Mouse (Mus musculus) thymus, postnatal 14 days (tissue): ENCODE results near the gene Mcemp1.

Experiments
- DNase-seq: peaks from one replicate; pipeline ENCODE4 v3.0.0; 2021

The Mcemp1 gene

DNA sequence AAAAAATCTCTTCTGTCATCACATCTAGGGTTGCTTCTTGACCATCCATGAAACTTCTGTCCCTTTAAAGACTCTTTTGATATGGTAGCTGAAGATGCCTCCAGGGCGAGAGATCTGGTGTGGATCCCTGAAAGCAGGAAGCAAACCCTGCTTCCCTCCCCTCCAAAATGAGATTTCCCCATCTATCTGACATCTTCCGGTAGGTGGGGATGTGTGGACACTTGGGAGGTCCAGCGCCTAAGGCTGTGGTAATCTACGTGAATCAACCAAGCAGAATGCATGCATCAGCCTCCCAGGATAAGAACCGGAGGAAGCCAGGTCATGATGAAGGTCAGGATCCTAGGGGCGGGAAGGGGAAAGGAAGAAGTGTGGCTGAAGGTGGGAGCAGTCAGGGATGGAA is at the start of gene Mcemp1:
TSS of gene Mcemp1 (plus strand) at position 248 of the 400 bp plus-strand sequence.
- no peak for DNase-seq

DNA sequence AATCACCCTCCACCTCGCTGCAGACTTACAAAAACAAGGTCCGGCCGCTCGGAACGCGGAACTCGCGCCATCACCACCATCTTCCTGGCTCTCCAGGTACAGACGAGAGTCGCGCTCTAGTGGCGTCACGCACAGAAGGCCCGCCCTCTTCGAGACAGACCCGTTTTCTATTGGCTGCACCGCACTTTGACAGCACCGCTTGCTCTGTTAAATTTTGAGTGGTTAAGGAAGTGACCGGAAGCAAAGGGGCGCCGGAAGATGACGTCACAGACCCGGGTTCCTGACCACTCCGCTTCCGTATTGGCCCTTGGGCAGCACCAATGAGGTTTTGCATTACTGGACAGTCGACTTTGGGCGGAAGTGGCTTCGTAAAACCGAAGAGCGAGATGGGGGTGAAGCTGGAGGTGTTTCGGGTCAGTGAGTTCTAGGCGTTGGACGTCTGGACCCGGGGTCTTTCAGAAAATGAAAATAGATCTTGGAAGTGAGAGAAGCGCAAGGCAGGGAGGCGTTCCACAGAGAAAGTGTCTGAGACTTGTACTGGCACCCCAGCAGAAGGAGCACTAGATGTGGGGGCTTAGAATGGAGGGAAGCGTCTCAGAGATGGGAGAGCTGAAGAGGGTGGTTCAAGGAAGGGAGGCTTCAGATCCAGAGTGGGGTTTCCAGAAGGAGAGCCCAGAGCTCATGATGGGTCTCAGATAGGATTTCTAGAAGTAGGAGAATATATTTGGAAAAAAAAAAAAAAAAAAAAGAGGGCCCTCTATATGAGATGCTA is 44.2 kb upstream of the Mcemp1 start, which contains the start of the genes Xab2 and Pet100:
TSS of gene Xab2 (minus strand) at position 118 of the 772 bp plus-strand sequence.
TSS of gene Pet100 (plus strand) at position 350 of the 772 bp plus-strand sequence.
- DNase-seq: peak; percentile 95

DNA sequence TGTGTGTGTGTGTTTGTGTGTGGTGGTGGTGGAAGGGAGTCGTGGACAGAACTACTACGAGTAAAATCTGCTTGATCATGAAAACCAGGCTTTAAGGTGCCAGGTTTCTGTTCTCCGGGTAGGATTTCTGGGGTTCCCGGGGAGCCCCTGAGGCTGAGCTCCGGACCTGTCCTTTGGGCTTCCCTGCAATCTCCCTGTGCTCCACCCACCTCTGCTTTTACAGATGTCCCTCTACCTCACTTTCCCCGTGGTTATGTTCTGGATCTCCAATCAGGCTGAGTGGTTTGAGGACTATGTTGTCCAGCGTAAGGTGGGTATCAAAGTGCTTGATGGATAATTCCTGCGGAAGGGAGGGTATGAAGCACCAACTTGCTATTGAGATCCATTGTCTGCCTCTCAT is 43.4 kb upstream of the Mcemp1 start:
- no peak for DNase-seq

DNA sequence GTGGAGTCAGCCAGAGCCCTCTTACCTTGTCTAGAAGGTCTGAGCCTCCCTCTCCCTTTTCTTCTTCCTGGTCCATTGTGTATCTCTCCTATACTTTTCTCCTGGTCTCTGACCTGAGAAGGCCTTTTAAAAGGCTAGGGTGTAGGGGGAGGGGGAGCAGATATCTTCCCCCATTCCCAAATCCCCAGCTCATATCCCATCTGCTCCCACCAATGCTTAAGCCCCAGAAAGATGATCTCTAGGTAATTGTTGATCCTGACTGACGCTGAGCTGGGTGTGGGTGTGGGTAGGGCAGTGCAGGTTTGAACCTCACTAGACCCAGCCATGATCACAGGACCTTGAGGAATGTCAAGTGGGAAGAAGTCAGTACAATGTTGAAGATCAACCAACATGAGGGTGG is 40.1 kb upstream of the Mcemp1 start, which contains the start of gene Pcp2:
TSS of gene Pcp2 (minus strand) at position 101 of the 400 bp plus-strand sequence.
- DNase-seq: no peak

DNA sequence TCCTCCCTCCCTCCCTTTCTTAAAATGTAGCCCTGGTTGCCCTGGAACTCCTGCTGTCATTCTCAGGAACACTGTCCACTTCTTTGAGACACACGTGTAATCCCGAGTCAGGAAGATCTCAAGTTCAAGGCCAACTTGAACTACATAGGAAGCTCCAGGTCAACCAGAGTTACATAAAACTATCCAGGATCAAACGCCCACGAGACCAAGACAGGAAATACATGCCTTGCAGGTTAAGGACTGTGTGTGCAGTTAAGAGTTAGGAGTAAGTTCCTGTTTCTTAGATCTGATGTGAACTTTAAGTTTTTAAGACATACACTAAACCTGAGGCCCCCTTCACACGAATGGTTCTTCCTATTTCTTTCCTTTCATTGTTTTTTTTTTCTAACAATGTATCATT is 38.6 kb upstream of the Mcemp1 start:
- no peak for DNase-seq

DNA sequence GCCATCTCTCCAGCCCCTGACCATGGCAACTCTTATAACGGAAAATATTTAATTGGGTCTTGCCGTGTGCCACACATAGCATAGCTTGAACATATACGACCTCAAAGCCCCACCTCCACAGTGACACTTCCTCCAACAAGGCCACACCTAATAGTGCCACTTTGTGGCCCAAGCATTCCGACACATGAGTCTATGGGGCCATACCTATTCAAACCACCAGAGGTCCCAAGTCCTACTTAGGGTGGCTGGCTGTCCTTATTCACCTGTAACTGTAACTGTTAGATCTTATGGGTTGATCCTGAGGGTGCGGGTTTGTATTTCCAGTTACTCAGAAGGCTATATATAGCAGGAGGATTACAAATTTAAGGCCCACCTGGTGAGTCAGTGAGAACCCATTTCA is 37.5 kb upstream of the Mcemp1 start:
- peak; percentile 46 for DNase-seq

DNA sequence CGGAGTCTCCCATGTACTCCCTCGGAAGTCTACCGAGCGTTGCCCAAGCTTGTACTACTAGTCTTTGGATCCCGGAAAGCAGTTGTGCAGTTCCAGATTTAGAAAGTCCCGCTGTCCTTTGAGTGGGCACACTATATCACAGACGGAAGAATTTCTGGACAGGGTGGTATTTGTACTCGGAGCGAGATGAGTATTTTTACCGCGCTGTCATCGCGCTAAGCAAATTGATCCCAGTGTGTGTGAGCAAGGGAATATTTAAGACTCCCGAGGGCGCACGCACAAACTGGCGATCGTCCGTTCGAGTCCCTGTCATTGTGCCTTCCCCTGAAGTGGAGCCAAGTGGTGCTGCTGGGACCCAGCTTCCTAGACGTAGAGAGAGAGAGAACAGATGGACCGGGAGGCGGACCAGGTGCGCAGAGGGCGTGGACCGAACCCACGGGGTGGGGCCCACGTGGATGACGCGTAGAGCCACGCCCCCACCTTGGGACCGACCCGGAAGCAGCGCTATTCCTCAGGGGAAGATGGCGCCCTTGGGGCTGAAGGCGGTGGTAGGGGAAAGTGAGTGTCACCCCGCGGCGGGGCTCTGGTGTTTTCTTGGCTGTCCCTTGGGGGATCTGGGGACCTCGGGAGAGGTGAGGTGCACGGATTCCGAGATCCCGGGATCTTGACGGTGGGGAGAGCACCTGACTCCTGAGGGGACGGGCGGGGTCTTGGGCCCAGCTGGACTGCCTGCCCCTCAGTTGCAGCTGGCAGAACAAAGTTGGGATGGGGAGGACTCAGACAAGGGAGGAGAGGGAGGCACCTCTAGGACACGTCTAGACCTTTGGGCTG is 34.7 kb upstream of the Mcemp1 start, which contains the start of gene Stxbp2:
TSS of gene Stxbp2 (plus strand) at position 309 of the 831 bp plus-strand sequence.
- DNase-seq: peak; percentile 92

DNA sequence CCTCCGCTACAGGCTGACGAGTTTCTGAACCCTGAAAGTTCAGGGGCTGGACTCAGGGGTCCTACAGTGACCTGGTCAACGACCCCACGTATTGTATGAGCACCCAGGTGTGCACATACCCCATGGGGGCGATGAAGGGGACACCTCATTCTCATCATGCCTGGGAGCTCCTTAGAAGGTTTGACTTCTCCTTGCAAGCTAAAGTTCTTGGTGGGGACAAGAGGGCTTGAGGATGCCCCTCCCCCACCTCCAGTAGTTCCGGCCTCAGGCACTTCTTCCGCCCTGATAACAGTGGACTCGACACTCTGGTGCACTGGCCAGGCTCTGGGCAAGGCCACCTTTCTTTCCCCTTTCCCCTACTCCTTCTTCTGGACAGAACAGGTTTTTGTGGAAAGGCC is 34.1 kb upstream of the Mcemp1 start:
- peak; percentile 37 for DNase-seq

DNA sequence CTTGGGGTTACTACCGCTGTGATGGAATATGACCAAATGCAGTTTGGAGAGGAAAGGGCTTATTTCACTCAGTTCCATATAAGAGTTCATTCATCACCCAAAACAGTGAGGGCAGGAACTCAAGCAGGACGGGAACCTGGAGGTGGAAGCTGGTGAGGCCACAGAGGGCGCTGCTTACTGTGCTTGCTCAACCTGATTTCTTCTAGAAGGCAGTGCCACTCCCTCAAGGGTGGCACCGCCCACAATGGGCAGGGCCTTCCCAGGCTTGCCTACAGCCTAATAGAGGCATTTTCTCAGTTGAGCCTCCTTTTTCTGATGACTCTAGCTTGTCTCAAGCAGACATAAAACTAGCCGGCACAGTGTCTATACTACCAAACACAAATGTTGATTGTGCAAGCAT is 19.8 kb upstream of the Mcemp1 start:
- peak; percentile 54 for DNase-seq

DNA sequence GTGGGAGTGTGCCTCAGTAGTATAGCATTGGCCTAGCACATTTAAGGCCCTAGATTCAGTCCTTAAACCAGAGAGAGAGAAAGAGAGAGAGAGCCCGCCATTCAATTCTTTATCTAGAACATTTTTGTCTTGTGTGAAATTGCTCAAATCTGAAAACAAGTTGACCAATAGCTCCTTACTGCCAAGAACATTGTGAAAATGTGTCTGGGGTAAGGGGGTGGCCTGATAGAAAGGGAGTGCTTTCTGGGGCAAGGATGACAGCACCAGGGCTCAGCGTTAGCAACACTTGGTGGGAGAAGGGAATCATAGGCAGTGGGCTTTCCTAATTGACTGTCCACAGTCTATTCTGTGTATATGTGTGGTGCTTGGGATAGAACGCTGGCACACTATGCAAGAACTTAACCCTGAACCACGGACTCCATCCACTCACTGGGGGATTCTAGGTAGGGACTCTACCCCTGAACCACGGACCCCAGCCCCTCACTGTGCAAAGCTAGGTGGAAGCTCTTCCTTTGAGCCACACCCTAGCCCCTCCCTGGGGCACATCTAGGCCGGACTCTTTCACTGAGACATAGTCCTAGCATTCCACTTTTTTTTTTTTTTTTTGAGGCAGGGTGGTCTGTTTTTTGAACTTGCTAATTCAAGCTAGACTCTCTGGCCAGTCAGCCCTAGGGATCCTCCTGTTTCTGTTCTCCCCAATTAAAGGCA is 18.6 kb upstream of the Mcemp1 start:
- DNase-seq: no peak

DNA sequence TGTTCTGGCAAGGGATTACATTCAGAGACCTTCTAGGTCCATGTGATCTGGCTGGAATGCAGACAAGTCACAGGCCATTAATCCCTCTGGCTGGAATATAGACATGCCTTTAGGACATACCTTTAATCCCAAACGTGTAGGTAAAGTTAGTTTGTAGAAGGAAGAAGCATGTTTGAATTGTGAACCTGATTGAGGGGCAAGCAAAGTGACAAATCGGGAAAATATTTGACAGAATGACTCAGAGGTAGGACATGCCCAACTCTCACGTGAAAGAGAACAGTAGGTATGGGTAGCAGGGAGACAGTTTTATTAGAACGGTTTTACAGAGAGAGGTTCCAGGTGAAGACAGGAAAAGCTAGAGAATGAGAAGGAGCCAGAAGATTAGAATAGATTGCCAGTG is 18.0 kb upstream of the Mcemp1 start:
- no peak for DNase-seq

DNA sequence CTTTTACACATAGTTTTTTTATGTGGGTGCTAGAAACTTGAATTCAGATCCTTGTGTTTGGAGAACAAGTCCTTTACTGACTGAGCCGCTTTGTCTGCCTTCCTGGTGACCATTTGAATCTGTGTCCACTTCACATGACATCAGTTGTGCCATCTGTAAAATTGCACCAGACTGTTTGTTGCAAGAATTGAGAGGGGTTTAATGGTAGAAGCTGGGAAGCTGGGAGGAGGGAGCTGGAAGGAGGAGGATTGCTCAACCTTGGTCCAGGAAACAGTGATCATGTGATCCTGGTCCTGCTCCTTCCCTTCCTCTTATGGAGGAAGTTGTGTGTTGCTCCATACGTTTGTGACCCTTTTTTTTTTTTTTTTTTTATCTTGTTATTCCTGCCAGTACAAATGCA is 17.3 kb upstream of the Mcemp1 start:
- no peak for DNase-seq

DNA sequence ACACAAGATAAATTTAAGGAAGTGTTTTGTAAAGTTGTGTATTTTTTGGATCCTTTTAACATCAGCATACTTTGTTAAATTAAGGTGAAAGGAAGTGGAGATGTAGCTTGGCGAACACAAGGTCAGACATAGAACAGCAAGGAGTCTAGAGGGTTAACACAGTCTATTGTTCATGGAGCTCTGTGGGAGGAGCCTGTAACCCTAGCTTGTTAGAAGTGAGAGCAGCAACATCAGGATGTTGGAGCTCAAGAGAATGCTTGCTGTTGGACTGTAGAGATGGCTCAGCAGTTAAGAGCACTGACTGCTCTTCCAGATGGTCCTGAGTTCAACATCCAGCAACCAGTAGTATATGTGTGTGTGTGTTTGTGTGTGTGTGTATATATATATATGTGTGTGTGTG is 16.6 kb upstream of the Mcemp1 start:
- no peak for DNase-seq

DNA sequence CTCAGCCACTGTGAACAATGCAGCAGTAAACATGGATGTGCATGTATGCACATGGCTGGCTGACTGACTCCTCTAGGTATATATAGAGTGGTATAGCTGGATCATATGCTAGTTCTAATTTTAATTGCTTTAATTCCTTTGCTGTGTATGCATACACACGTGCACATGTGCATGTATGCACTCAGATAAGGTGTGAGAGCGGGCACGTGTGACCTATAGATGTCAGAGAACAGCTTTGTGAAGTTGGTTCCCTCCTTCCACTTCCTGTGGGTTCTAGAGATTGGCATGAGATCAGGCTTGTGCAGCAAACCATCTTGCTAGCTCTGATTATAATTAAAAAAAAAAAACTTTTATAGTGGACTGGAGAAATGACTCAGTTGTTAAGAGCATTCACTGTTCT is 12.7 kb upstream of the Mcemp1 start:
- no peak for DNase-seq

DNA sequence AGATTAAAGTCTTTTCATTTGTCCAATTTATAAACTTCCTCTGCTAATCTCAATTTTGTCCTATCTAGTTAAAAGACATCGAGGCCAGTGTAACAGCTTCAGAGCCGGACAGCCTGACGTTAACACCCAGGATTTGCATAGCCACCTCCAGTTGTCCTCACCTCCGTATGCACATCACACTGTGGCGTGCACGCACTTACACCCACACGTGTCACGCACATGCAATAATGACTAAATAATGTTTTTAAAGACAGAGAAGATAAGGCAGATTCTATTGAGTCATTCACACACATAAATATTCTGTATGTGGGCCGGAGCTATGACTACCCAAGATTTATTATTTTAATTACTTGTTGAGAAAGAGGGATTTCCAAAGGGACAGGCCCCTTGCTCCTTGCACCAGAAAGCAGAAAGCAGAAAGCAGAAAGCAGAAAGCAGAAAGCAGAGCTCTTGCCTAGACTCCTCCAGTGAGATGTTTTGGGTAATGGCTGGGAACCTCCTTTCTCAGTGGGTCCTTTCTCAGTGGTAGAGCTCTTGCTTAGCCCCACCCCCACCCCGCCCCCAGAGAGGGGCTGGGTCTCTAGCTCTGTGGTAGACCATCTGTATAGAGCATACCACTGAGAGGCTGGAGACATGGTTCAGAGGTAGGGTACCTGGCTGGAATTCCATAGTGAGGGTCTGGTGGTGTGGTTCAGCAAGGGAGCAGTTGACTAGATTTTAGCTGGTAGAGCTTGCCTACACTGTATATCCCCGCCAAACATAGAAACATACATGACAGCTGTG is 10.6 kb upstream of the Mcemp1 start:
- no peak for DNase-seq

DNA sequence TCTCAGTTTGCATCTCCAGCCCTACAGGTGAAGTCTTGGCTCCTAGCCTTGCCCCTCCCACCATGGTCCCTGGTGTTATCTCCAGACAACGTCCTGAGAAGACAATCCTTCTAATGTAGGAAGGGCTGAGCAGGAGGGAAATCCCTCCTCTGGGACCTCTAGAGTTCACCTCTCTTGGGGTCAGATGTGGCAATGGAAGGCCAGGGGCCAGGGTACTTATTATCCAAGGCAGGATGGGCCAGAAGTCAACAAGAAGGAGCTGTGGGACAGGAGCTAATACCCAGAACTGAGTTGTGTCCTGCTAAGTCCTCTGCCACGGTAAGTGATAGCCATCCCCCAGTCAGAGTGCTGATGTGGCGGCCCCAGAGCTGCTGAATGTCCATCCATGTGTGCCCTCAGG is 10.0 kb upstream of the Mcemp1 start, which contains the start of gene Retn:
TSS of gene Retn (plus strand) at position 245 of the 400 bp plus-strand sequence.
- DNase-seq: no peak

DNA sequence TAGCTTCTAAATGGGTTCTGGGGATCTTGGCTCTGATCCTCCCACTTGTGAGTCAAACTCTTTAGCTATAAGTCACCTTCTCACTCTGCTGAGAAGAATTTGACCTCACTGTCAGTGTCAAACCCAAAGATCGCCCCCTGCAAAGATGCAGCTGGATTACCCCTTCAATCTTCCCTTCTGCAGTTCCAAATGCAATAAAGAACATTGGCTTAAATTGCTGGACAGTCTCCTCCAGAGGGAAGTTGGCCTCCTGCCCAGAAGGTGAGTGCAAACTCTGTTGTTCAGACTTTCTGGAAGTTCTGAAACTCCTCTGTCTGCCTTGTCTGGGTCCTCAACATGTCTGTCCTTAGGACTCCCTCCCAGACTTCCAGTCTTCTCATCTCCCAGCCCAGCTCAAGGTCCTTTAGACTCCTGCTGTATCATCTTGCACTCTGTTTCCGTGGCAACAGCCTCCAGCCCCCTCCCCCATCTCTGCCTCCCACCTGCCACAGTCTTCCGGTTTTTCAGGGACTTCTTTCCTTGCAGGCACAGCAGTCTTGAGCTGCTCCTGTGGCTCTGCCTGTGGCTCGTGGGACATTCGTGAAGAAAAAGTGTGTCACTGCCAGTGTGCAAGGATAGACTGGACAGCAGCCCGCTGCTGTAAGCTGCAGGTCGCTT is 8.7 kb upstream of the Mcemp1 start:
- no peak for DNase-seq

DNA sequence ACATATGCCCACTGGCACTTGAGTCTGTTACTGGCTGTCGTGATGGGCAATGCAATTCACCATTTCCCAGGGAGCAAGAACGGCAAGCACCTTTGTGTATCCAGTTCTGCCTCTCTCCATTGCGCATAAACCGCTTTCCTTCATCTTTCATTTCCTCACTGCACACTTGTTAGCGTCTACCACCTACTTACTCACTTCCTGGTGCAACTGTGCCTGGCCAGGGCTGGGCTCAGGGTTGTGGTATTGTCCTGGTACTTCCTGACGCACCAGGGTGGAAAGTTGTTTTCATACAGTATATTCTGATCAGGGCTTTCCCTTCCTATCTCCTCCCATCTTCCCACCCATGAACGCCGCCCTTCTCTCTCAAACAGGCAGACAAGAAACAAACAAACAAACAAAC is 4.7 kb upstream of the Mcemp1 start:
- no peak for DNase-seq

DNA sequence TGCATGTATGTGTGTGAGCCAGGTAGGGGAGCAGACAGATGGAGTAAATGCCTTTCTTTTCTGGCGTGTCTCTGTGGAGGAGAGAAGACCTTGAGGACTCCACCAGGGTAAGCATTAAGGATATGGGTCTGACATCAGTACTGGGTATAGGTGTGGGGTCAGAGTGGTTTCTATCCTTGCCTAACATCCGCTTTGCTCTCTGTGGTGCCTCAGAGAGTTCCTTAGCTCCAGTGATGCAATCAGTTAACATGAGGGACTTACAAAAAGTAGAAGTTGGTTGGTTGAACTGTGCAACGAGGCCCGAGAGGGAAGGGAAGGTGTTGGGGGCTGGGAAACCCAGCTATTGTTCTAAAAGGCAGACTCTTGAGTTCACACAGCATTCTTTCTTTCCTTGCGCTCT is 1.1 kb upstream of the Mcemp1 start:
- no peak for DNase-seq

DNA sequence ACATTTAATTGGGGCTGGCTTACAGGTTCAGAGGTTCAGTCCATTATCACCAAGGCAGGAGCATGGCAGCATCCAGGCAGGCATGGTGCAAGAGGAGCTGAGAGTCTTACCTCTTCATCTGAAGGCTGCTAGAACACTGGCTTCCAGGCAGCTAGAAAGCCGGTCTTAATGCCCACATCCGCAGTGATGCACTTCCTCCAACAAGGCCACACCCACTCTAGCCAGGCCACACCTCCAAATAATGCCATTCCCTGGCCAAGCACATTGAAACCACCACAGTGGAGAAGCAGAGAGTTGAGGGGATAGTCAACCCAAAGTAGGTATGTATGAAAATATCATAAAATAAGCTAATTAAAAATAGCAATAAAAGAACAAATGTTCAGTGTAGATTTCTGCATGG is 4.8 kb downstream of the Mcemp1 start:
- DNase-seq: no peak

DNA sequence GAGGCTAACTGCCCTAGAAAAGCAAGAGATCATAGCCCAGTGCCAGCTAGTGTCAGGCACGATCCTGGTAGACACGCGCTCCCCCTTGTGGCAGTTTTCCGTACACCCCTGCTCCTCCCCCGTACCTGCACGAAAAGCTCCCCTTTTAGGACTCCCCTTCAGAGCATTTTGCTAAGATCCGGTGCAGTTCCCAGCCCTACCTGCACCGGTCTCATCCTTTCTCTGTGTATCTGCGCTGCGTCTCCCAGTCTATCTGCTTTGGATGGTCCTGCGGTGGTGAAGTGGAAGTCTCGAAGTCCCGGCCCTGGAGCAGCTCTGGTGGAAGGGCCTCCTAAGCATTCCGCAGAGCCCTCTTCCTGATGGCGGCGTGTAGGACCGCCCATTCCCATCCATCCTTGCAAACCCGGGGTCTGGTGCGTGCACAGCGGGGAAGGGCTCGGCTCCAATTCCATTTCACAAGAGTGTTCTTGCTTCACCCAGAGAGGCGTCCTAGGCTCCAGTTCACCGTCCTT is 6.5 kb downstream of the Mcemp1 start, which contains the start of gene Fcor:
TSS of gene Fcor (minus strand) at position 383 of the 512 bp plus-strand sequence.
- DNase-seq: peak; percentile 92
